Mouse (Mus musculus): ENCODE measurements around the gene Cutc.

Gene Cutc

DNA sequence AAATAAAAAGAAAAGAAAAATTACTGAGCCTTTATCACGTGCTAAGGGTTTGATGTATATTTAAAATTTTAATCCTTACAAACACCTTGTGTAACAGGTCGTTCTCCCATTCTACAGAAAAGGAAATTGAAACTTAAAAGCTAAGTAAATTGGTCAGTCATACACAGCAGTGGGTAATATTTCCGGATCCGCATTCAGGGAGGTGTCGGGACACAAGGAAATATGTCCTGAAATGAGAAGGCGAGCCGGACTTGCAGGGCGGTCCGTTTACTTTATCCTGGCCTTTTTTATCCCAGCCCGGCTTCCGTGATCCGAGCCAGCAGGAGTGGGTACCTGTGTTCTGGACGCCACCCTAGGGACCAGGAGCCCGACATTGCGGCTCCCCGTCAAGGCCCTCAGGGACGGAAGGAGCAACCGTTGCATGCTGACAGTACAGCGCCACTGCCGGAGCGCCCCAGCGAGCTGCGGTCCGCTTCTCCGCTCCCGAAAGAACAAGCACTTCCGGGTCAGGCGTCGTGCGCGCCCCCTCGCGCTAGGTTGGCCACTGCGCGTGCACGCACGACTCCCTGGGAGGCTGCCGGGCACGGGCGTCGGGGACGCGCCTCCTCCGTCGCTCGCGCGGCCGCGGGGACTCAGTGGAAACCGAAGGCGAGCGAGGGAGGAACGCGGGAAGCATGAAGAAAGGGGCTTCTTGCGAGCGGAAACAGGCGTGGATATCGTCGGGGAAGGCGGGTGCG lies at the start of gene Cutc, which contains the start of gene Cox15:
TSS of gene Cutc (plus strand) at position 508 of the 737 bp plus-strand sequence.
TSS of gene Cox15 (minus strand) at position 512 of the 737 bp plus-strand sequence.
- DNase-seq (ENCODE audit: low read depth in 2 of 2, low spot score in 2 of 2): peak; percentile 94 to 95

DNA sequence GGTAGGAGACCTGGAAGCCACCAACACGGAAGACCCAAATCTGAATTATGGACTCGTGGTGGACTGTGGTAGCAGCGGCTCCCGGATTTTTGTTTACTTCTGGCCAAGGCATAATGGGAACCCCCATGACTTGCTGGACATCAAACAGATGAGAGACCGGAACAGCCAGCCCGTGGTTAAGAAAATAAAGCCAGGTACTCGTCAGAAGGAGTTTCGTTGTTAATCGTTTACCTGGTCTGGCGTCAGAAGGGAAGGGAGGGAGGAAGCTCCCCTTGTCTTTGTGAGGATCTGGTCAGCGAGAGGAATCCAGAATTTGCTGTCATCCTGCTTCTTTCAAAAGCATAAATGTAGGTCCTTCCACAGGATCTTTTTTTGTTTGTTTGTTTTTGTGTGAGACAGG lies 48.6 kb upstream of the Cutc start:
- no peak for DNase-seq (ENCODE audit: low read depth in 2 of 2, low spot score in 2 of 2)

DNA sequence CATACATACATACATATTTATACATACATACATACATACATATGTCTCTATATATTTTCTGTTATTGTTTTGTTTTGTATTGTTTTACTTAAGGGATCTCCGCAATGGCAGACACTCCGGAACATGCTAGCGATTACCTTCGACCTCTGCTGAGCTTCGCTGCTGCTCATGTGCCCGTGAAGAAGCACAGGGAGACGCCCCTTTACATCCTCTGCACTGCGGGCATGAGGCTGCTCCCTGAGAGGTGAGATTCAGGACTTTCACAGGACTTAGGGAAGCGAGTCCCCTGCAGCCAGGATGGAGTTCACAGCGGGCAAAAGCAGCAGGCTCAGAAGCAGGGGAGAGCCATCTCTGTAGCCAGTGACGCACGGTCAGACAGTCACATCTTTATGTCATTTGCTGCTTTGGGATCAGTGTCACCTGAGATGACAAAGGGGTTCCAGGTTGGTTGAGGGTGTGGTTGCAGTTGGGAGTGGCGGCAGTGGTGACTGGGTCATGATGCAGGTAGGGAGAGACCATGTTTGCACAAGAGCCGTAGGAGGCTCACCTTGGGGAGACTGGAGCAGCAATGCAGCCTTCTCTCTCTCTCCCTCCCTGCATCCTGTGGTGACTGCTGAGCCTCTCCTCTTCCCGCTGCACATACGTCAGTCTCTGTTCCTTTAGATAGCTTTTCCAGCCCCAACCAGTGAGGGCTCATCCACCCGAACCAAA lies 47.9 kb upstream of the Cutc start:
- no peak for DNase-seq (ENCODE audit: low read depth in 2 of 2, low spot score in 2 of 2)

DNA sequence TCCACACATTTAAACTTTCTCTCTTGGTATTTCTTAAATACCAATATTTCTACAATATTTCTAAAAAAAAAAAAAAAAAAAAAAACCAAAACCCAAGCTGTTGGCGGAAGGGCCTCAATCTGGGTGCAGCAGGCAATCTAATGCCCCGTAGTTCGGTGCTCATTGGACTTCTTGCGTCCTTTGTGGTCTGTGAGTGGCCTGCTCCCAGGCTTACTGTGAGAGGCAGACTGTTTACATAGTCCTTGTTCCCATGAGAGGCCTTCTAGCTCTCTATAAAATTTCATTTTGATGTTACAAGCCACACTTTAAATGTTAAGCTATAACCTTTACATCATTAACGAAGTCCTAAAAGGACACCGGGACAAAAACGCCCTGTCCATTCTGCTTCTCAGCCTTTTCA lies 44.6 kb upstream of the Cutc start:
- DNase-seq (ENCODE audit: low read depth in 2 of 2, low spot score in 2 of 2): no peak

DNA sequence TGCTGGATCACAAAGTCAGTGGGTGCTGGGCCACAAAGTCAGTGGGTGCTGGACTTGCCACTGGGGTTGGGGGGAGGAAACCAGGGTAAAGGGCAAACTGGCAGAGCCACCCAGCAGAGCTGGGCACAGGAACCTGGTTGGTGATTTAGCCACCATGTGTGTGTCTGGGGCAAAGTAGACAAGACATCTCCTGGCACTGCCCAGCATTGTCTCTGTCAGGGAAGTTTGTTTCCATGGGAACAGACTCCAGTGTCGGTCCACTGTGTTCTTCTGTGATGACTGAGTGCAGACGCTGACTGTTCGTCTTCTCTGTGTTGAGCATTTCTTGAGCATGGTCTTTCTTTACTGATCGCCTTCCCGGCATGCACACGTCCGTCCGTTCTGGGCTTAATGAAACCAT lies 43.5 kb upstream of the Cutc start:
- DNase-seq (ENCODE audit: low read depth in 2 of 2, low spot score in 2 of 2): no peak

DNA sequence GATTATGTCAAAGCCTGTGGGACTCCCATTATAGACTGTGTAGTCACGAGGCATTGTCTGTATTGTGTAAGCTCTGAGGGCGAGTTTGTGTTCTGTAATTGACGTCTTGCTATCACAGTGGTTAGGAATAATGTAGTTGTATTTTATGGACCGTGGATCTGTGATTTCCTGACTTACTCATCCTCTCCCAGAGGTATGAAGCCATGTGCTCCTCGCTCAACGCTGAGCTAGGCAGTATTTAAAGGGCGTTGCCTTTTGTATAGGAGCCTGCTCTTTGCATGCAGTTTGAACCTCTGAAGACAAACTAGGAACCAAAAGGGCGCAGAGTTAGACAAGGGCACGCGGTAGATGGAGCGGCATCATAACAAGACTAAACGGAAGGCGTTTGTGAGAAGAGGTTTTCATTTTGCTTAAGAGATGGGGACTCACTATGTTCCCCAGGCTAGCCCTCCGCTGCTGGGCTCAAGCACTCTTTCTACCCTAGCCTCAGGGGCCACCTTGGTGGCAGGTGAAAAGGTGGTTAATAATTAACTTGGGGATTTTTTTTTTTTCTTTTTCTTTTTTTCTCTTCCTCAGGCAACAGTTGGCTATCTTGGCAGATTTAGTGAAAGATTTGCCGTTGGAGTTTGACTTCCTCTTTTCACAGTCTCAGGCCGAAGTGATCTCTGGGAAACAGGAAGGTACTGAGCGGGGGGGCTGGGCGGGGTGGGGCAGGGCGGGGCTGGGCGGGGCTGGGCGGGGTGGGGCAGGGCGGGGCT lies 41.5 kb upstream of the Cutc start:
- DNase-seq (ENCODE audit: low read depth in 2 of 2, low spot score in 2 of 2): peak in 1 of 2 experiments; percentile 6

DNA sequence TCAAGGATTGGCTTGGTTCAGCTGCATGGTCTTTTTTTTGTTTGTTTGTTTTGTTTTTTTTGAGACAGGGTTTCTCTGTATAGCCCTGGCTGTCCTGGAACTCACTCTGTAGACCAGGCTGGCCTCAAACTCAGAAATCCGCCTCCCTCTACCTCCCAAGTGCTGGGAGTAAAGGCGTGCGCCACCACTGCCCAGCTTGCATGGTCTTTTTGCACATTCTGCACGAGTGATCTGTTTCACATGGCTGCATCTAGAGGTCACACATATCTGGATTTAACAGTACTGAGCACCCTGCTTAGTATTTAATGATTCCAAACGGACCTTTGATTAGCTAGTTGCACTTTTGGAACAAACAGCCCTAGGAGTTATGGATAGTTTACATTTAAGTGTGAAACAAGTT lies 40.8 kb upstream of the Cutc start:
- DNase-seq (ENCODE audit: low read depth in 2 of 2, low spot score in 2 of 2): no peak

DNA sequence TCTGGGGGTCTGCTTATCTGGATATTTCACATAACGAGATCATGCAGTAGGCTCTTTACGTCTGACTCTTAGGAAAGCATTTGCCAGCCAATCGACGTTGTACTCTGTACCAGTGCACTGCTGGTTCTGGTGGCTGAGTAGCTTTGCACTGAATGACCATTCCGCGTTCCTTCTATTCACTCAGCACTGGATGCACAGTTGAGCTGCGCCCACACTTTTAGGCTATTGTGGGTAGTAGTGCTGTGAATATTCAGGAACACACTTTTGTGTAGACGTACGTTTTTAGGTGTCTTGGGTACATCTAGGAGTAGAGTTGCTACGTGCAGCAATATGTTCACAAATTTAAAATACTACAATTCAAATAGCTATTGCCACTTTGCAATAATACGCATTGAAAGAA lies 32.7 kb upstream of the Cutc start:
- no peak for DNase-seq (ENCODE audit: low read depth in 2 of 2, low spot score in 2 of 2)

DNA sequence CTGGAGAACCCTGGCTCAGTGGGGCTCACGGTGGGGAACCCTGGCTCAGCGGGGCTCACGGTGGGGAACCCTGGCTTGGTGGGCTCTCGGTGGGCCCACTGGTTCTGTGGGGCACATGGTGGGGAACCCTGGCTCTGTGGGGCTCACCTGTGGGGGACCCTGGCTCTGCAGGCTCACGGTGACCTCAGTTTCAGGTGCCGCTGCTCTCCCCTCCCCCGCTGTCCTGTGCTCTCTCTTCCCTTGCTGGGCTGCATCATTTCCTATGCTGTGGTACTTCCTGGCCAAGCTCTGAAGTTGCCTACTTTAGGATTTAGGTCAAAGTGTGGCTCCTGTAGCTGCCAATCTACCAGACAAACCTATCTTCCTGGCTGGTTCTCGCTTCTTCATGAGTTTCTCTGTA lies 29.9 kb upstream of the Cutc start:
- DNase-seq (ENCODE audit: low read depth in 2 of 2, low spot score in 2 of 2): no peak

DNA sequence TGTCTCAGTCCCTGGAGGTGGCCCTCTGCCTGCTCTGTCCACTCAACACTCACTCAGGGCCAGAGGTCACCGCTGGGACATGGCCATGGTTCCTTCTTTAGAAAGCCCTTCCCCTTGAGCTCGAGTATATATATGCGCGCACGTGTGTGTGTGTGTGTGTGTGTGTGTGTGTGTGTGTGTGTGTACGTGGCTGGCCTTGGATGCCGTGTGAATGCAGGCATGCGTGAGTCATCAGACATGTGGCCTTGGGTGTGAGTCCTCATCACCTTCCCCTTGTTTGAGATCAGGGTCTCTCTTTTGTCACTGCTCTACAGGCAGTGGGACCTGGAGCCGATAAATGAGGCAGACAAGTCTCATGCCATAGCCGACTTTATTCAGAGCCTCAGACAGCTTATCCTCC lies 29.3 kb upstream of the Cutc start:
- DNase-seq (ENCODE audit: low read depth in 2 of 2, low spot score in 2 of 2): no peak

DNA sequence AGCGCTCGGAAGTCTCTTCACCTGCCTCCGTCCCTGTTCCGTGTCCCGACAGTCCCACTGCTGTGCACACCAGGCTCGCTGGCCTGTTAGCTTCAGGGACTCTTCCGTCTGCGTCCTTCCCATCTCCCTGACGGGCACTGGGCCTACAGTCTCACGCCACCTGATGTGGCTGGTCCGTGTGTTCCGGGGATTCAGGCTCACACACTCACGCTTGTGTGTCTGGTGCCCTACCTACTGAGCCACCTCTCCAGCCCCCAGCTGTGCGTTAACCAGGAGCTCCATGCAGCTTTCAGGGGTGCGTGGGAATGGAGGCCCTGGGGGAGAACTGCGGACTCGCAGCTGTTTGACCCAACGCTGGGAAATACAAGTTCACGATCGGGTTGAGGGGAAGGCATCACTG lies 28.6 kb upstream of the Cutc start:
- DNase-seq (ENCODE audit: low read depth in 2 of 2, low spot score in 2 of 2): no peak

DNA sequence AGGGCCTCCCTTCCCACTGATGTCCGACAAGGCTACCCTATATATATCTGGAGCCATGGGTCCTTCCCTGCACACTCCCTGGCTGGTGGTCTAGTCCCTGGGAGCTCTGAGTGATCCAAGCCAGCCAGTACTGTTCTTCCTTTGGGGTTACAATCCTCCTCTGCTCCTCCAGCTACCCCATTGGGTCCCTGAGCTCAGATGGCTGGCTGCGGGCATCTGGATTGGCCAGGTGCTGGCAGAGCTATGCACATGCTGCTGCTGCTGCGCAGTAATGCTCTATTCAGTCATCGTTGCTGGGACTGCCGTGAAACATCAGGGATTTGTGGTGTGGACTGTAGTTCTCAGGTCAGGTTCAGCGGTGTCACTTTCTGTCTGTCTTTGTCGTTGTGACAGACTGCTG lies 28.0 kb upstream of the Cutc start:
- DNase-seq (ENCODE audit: low read depth in 2 of 2, low spot score in 2 of 2): no peak

DNA sequence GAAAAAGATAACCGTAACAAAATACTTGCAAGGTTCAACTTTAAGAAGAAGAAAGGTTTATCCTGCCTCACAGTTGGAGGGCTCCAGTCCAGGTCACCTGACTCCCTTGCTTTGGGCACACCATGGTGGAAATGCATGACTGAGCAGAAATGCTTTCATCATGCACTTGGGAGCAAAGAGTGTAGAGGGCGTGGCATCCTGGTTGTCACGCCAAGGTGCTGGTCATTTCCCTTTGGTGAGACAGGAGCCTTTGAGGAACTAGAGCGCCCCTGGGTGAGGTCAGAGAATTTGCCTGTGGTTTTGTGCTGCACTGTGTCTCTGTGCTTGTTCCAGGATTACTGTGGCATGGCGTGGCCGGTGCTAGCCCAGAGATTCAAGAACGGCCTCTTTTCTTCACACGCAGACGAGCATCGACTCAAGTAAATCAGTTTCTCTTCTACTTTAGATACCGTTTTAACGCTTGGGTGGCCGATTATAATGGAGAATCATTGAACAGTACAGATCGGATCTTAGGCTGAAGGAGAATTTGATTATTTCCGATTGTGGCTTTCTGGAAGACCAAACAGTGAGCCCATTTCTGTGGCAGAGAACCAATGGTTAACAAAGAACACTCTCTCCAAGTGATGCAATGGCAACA lies 26.2 kb upstream of the Cutc start:
- no peak for DNase-seq (ENCODE audit: low read depth in 2 of 2, low spot score in 2 of 2)

DNA sequence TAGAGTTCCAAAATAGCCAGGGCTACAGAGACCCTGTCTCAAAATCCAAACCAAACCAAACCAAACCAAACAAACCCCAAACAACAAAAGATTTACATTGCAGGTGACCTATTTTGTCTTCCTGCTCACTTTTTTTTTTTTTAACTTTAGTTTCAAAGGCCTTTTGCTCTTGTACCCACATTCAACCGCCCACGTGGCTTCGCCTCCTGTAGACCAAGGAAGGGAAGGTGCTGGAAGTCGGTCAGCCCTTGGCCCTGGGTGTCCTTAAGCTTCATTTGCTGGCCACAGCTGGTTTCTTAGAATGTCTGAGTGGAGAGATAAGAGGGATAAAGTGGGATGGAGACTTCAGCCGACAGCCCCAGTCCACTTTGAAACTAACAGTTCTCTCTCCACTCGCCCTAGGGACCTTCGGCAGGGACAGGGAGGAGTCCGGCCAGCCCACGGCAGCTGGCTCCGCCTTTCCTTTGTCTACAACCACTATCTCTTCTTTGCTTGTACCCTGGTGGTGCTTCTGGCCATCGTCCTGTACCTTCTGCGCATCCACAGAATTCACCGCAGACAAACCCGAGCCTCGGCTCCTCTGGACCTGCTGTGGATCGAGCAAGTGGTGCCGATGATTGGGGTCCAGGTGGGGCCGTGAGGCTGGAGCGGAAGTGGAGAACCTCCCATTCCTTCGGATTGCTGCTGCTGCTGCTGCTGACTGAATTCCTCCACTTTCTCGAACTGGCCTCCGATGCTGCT lies 23.3 kb upstream of the Cutc start:
- DNase-seq (ENCODE audit: low read depth in 2 of 2, low spot score in 2 of 2): no peak

DNA sequence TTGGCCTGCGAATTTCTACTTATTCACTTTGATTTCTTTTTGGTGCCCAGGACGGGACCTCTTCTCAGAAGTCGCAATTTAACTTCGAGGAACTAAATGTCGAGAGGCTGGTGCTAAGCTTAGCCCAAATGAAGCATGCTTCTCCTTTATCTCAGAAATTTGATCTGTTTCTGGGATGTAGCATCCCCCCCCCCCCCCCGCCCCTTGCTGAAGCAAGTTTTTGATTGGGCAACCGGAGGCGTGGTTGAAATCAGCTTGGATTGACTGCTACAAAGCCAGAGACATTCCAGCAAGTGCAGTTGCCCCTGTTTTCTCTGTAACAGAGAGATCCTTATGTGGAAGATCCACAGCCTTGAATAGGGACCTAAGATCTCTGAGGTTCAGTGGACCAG lies 22.8 kb upstream of the Cutc start:
- no peak for DNase-seq (ENCODE audit: low read depth in 2 of 2, low spot score in 2 of 2)

DNA sequence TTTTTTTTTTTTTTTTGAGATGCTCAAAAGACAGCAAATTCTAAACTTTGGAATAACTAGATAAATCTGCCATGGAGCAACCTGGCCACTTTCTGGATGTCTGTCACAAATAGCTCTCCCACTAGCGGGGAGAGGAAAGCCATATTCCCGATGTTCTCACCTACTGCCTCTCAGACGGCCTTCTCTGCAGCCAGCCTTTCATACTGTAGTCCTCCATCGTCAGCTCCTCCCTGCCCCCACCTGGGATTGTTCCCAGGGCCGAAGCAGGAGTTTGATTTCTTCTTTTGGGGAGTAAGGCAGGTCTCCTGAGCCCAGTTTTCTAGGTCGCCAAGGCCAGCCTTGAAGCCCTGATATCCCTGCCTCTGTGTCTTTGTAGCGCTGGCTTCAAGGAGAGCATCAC lies 21.6 kb upstream of the Cutc start:
- no peak for DNase-seq (ENCODE audit: low read depth in 2 of 2, low spot score in 2 of 2)

DNA sequence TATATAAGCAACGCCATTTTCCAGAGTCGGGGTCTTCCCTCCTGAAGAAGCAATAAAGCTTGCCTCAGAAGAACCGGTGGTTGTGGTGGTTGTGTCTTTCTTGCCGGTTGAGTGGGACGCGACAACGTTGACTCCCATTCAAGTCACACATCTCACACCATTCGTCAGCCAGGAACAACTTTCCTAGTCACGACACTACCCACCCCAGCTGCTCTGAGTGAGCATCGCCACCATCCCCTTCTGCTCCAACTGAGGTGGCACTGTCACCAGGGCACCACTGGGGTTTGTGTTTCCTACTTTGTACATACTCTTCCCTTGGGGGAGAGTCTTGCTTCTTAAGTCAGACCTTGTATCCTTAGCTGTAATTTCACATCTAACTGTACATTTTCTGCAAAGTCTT lies 14.4 kb upstream of the Cutc start:
- DNase-seq (ENCODE audit: low read depth in 2 of 2, low spot score in 2 of 2): no peak

DNA sequence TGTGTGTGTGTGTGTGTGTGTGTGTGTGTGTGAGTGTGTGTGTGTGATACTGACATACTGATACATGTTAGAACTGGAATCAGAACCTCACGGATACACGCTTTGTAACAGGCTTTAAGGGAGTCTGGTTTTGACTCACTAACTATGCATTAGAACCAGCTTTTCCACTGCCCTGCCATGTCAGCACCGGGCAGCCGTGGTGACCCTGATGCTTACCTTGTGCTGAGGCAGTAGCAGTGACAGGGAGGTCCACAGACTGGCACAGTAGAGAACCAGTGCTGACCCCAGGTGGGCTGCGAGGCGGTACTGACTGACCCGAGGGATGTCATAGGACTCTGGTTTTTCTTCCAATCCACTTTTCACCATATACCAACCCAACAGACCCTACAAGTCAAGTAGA lies 9.4 kb upstream of the Cutc start:
- DNase-seq (ENCODE audit: low read depth in 2 of 2, low spot score in 2 of 2): no peak

DNA sequence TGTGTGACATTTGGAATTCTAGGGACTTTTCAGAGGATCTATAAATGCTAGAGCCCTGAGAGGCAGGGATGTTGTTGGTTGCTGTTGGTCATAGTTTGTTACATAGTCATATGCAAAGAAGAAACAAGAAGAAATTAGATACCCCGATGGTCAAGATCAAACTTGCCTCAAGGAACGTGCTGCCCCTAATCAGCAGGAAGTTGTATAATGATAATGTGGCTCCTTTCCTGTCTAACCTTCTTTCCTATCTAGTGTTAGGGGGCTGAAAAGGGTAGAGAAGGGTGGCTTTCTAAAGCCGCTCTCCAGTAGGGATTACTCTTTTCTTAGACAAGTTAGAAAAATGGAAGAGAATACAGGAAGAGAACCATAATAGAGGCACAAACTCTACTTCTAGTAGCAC lies 7.1 kb upstream of the Cutc start:
- DNase-seq (ENCODE audit: low read depth in 2 of 2, low spot score in 2 of 2): no peak

DNA sequence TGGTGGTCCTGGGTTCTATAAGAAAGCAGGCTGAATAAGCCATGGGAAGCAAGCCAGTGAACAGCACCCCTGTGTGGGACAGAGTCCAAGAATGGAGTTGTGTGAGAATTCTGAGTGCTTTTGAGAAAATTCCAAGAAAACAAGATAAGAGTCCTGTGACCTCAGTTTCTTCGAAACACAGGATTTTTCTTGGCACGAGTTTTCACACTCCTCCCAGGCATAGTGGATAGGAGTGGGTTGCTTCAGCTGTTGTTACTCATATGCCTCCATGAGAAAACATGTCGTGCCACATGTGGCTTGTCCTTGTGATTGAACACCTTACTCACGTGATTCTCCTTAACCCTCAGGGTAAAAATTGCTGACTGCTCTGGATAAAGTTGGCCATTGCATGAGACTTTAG lies 4.9 kb upstream of the Cutc start:
- no peak for DNase-seq (ENCODE audit: low read depth in 2 of 2, low spot score in 2 of 2)

DNA sequence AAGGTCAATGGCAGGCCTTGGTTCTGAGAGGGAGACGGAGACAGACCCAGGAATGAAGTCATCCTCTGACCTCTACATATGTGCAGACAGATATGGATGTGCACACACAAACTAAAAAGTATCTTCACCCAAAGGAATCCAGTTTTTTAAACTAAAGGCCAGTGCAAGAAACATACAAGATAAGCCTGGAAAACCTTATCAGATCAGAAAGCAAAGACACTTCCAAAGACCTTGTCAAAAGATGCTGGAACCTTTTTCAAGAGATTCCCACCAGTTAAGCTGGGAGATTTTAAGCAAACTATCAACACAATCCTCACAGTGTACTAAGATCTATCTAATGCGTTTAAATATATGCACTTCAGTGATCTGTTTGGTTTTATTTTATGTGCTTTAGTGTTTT lies 2.8 kb upstream of the Cutc start:
- no peak for DNase-seq (ENCODE audit: low read depth in 2 of 2, low spot score in 2 of 2)
